Mouse (Mus musculus) brain, embryonic 14.5 days (tissue): ENCODE data around the gene Siglece. TPM values are rescaled to one million over a fixed set of nuclear protein-coding genes. Genes with fewer than 3 reads are reported as not detected.

Experiments used
- DNase-seq: peaks from one replicate; pipeline ENCODE4 v3.0.0-alpha.2; 2011; ENCODE audit warnings: low read depth
- CTCF ChIP-seq: fragments of 200-500 bp; IDR thresholded peaks from 2 replicates; pipeline ENCODE4 v1.5.1; 2012; ENCODE audit warnings: inconsistent platforms, mild to moderate bottlenecking, moderate library complexity, borderline replicate concordance; ENCODE audit not compliant: insufficient read depth, insufficient read length; ENCODE audit errors: extremely low read depth
- POLR2A ChIP-seq: fragments of 200-500 bp; IDR thresholded peaks from 2 replicates; pipeline ENCODE4 v1.6.1; 2012; ENCODE audit warnings: mild to moderate bottlenecking, inconsistent platforms, borderline replicate concordance; ENCODE audit not compliant: poor library complexity, insufficient read depth, insufficient read length, severe bottlenecking; ENCODE audit errors: extremely low read depth
- polyA plus RNA-seq: library from polyadenylated mRNA; depleted of rRNA; stranded (reverse); fragments of >200 nt; gene quantifications from 2 replicates; pipeline ENCODE4 v1.2.3, GENCODE M21; 2012; rRNA removed

The Siglece gene
- polyA plus RNA-seq, 1 experiment: 0.27 TPM

DNA sequence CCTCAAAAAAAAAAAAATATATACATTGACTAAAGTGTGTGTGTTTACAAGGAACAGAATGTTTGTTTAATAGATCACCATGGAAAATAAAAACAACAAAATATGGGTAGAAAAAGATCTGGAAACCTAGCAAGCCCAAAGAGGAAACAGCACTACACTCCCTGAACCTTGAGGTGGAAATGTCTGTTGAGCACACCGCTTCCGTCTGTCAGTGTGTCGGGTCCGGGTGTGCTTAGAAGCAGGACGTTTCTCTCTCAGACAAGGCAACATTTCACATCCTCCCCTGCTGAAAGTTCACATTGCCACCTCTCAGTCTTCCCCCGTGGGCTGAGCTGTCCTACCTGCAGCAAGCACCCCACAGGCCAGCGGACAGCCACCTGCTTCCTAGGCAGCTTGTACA is 37.0 kb downstream of the Siglece start:
- TF ChIP-seq POLR2A: no peak
- TF ChIP-seq CTCF: no peak

DNA sequence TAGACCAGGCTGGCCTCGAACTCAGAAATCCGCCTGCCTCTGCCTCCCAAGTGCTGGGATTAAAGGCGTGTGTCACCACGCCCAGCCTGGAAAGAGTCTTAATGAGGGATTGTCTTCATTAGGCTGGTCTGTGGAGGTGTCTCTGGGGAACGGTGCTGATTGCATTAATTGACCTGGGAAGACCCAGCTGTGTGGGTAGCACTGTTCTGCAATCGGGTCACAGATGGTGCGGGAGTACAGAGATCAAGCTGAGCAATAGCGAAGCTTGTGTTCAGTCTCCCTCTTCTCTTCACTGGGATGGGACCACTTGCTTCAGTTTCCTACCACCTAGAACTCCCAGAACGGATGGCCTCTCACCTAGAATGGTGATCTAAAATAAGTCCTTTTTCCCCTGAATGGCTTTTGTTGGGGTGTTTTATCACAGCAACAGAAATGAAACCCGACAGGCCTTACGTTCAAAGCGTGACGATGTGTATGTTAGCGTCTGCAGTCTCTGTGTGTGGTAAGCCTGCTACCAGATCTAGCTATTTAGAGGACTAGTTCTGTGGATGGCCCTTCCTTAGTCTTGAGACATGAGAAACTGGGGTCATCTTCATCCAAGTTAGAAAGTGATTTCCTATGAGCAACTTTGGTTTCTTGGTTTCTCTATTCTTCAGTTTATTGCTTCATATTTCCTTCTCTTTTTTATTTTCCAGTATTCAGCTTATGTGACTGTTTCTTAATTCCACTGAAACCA is 46.0 kb downstream of the Siglece start:
- DNase-seq: no peak
- TF ChIP-seq CTCF (no peak), POLR2A (no peak)

More for the DNA sequence above, 37.0 kb downstream of the Siglece start:
- DNase-seq: no peak

DNA sequence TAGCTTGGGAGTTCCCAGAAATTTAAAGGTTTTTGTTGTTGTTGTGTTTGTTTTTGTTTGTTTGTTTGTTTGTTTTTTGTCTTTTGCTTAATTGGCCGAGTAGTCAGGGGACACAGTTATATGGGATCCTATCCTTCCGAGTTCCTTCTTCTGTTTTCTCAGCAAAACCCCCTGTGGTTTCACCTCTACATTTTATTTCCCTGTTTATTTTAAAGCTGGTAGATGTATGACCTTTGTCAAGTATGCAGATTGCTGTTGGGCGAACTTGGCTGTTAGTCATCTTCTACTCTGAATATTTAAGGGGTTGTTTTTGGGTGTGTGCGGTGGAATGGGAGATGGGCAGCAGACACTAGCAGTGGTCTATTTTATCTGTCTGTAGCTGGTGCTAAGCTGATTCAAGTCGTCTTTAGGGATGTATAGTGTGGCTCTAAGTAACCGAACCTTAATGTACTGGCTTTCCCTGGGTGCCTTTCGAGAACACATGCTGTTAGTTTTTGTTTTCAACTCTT is 51.6 kb downstream of the Siglece start:
- DNase-seq: no peak
- TF ChIP-seq CTCF (no peak), POLR2A (no peak)

- TF ChIP-seq CTCF: no peak
- TF ChIP-seq POLR2A: no peak
- no peak for DNase-seq
These were observed 52.1 kb downstream of the Siglece start for GRCm38 (mm10) chr7:43607743-43608287.

GRCm38 (mm10) chr7:43606896-43607742 is 52.8 kb downstream of the Siglece start, which contains the start of gene Zfp819:
Zfp819 (plus strand) TSS chr7:43607169.
- TF ChIP-seq CTCF: no peak
- TF ChIP-seq POLR2A: no peak
- peak; percentile 88 for DNase-seq

- DNase-seq: peak; percentile 37
- TF ChIP-seq CTCF (no peak), POLR2A (no peak)
These were observed 58.1 kb downstream of the Siglece start for GRCm38 (mm10) chr7:43601884-43602283.

Other genes with a start within 250 kb of the Siglece start
- gene Lim2, start 232.5 kb downstream of the Siglece start, polyA plus RNA-seq: 0.10 and 0.16 TPM in 2 replicates
- 0.08 TPM in 1 of 2 replicates, not detected in the other for gene Nkg7, start 223.1 kb downstream of the Siglece start, polyA plus RNA-seq
- not detected in 2 replicates for gene Cldnd2, start 219.4 kb downstream of the Siglece start, polyA plus RNA-seq
- gene Etfb, start 216.1 kb downstream of the Siglece start, polyA plus RNA-seq: 69.0 and 71.0 TPM in 2 replicates
- 1.2 and 1.3 TPM in 2 replicates for gene Gm45233, start 216.0 kb downstream of the Siglece start, polyA plus RNA-seq
- gene Vsig10l, start 197.0 kb downstream of the Siglece start, polyA plus RNA-seq: 7.0 and 9.5 TPM in 2 replicates
- 96.2 and 140 TPM in 2 replicates for gene Iglon5, start 170.1 kb downstream of the Siglece start, polyA plus RNA-seq
- gene 4931406B18Rik, start 154.2 kb downstream of the Siglece start, polyA plus RNA-seq: 0.04 TPM in 1 of 2 replicates, not detected in the other
- 1.5 and 1.7 TPM in 2 replicates for gene Cd33, start 115.7 kb downstream of the Siglece start, polyA plus RNA-seq
- gene Zfp658, start 97.9 kb downstream of the Siglece start, polyA plus RNA-seq: 10.8 and 11.8 TPM in 2 replicates
- gene Zfp719, start 80.6 kb downstream of the Siglece start, polyA plus RNA-seq: 7.6 and 9.2 TPM in 2 replicates
- 0.47 and 0.57 TPM in 2 replicates for gene Zfp819, start 53.0 kb downstream of the Siglece start, polyA plus RNA-seq
- 0.05 TPM in 1 of 2 replicates, not detected in the other for gene Ceacam18, start 25.5 kb downstream of the Siglece start, polyA plus RNA-seq
- gene Ctu1, start 11.9 kb upstream of the Siglece start, polyA plus RNA-seq: 25.4 and 27.8 TPM in 2 replicates
- 0.11 and 0.16 TPM in 2 replicates for gene Klk14, start 30.3 kb upstream of the Siglece start, polyA plus RNA-seq
- 0.04 and 0.14 TPM in 2 replicates for gene Klk13, start 52.4 kb upstream of the Siglece start, polyA plus RNA-seq
- gene Klk12, start 108.7 kb upstream of the Siglece start, polyA plus RNA-seq: not detected in 2 replicates
- 0.35 TPM in 1 of 2 replicates, not detected in the other for gene Klk11, start 114.4 kb upstream of the Siglece start, polyA plus RNA-seq
- 0.21 and 0.49 TPM in 2 replicates for gene Klk10, start 120.9 kb upstream of the Siglece start, polyA plus RNA-seq
- not detected in 2 replicates for gene Klk9, start 131.7 kb upstream of the Siglece start, polyA plus RNA-seq
- gene Klk8, start 137.4 kb upstream of the Siglece start, polyA plus RNA-seq: 3.2 and 4.8 TPM in 2 replicates
- gene Klk7, start 151.1 kb upstream of the Siglece start, polyA plus RNA-seq: 0.05 and 0.08 TPM in 2 replicates
- gene Klk6, start 164.3 kb upstream of the Siglece start, polyA plus RNA-seq: not detected in 2 replicates
- not detected in 2 replicates for gene Klk5, start 181.8 kb upstream of the Siglece start, polyA plus RNA-seq
- 0.39 and 0.93 TPM in 2 replicates for gene Klk4, start 221.0 kb upstream of the Siglece start, polyA plus RNA-seq